Mouse (Mus musculus) liver, embryonic 14.5 days (tissue): ENCODE results near the gene Fbxo41.

Experiments
- CTCF ChIP-seq: IDR thresholded peaks from 2 replicates; pipeline ENCODE4 v1.5.1; 2016; ENCODE audit warnings: antibody characterized with exemption, low read depth, control low read depth
- EP300 ChIP-seq: IDR thresholded peaks from 2 replicates; pipeline ENCODE4 v1.6.1; 2016; ENCODE audit warnings: antibody characterized with exemption, low read depth

DNA sequence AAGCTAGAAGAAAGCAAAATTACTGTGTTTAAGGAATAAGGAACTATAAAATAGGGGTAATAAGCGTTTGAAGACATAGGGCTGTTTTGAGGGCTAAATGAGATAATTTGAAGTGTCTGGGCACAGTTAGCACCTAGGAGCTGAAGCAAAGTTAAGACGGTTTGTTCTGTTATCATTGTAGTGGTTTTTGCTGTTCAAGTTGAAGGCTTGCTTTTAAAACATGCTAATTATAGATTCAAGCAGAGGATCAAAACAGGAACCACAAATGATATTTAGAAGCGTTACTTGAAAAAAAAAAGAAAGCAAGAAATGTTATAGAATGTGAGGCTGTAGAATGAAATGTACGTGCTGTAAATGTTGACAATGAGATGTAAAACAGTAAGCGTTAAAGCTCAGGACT lies 44.8 kb upstream of the Fbxo41 start:
- TF ChIP-seq CTCF = no peak
- no peak for TF ChIP-seq EP300
